Mouse (Mus musculus) kidney, postnatal 14 days (tissue): ENCODE results near the gene Zfp36l1.

ENCODE experiments used
- DNase-seq: peaks from one replicate; pipeline ENCODE4 v3.0.0; 2022; ENCODE audit warnings: mixed read lengths

Zfp36l1 gene

GRCm38 (mm10) chr12:80064306-80064705, 48.5 kb downstream of the Zfp36l1 start:
- no peak for DNase-seq

GRCm38 (mm10) chr12:80063402-80064150, 49.2 kb downstream of the Zfp36l1 start:
- DNase-seq, result no peak

- peak; percentile 24 for DNase-seq
Measured at GRCm38 (mm10) chr12:80062410-80063401, 50.1 kb downstream of the Zfp36l1 start.

- DNase-seq, result no peak
Measured at GRCm38 (mm10) chr12:80061810-80062209, 51.0 kb downstream of the Zfp36l1 start.

- peak; percentile 46 for DNase-seq
Measured at GRCm38 (mm10) chr12:80060809-80061208, 52.0 kb downstream of the Zfp36l1 start.

GRCm38 (mm10) chr12:80060338-80060737, 52.5 kb downstream of the Zfp36l1 start:
- DNase-seq, result peak; percentile 29

- peak; percentile 29 for DNase-seq
Measured at GRCm38 (mm10) chr12:80059773-80060328, 53.0 kb downstream of the Zfp36l1 start.
